Mouse (Mus musculus): Measurements from ENCODE around the gene Il6st.

DNA sequence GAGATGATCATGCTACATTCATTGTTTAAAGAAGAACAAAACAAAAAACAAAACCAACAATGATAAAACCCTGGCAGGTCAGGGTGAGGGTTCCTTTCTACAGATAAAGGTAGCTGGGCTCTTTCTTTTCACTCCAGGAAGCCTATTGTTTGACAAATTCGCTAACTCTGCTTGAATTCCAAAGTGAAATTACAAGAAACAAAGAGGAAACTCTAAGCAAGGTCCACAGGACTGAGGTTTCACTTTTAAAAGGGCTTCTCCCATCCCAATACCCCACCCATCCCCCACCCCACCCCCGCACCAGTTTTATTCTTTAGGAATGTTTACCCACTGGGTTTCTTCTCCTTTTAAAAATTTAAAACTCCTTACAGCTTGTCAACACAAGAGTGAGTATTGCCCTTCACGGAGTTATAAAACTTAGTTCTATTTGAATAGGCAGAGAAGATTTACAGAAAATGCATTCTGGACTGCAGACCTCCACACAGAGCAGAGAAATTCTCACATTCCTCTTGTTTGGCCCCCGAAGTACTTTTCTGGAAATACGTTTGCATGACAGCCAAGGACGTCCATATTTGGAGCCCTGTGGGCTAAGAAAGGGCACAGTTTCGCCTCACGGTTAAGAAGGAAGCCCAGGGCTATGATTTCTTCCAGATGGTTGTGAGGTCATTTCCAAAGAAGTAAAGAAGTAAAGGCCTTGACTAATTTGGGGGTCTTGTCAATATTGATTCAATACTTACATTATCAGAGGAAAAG lies 47.3 kb upstream of the Il6st start:
- TF ChIP-seq CTCF (IDR thresholded peaks at IDR 0.05; ENCODE audit: borderline replicate concordance, extremely low read depth, insufficient read depth, insufficient read length) (no peak), POLR2A (IDR thresholded peaks at IDR 0.05; ENCODE audit: borderline replicate concordance, extremely low read depth, insufficient read depth, insufficient read length, poor library complexity, severe bottlenecking) (no peak)

Data from brain, embryonic 14.5 days (tissue).